Mouse (Mus musculus): Measurements from ENCODE around the gene Pex6.

Pex6 gene

DNA sequence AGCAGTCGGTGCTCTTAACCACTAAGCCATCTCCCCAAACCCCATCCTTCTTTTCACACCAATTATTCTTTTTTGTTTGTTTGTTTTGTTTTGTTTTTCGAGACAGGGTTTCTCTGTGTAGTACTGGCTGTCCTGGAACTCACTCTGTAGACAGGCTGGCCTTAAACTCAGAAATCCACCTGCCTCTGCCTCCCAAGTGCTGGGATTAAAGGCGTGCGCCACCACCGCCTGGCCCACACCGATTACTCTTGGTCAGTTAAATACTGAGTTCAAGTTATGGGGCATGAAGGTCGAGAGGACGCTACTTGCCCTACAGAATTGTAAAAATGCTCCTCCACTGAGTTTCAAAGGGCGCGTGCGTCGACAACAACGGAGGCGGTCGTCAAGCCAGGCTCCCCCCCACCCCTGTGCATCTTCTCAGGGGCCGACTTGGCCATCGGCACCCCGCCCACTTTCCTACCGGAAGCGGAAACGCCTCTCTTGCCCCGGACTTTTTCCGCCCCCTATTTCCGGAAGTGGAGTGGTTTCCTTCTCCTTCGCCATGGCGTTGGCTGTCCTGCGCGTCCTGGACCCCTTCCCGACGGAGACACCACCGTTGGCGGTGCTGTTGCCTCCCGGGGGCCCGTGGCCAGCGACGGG, at the start of gene Pex6:
Gene Pex6, plus strand, starts transcription at position 505 of the 639 bp plus-strand sequence.
- DNase-seq (ENCODE audit: low read depth, low spot score): peak; percentile 91

DNA sequence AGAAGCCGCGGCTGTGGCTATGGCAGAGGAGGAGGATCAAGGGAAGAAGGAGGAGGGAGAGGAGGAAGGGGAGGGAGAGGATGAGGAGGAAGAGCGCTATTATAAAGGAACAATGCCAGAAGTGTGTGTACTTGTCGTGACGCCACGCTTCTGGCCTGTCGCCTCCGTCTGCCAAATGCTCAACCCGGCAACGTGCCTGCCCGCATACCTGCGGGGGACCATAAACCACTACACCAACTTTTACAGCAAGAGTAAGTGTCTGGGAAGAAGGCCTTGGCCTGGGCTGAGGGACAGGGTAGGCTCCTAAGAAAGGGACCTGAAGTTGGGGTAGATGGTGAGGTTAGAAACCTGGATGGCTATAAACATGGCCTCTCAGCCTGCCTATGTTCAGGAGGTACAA, 49.3 kb upstream of the Pex6 start:
- DNase-seq (ENCODE audit: low read depth, low spot score): no peak

DNA sequence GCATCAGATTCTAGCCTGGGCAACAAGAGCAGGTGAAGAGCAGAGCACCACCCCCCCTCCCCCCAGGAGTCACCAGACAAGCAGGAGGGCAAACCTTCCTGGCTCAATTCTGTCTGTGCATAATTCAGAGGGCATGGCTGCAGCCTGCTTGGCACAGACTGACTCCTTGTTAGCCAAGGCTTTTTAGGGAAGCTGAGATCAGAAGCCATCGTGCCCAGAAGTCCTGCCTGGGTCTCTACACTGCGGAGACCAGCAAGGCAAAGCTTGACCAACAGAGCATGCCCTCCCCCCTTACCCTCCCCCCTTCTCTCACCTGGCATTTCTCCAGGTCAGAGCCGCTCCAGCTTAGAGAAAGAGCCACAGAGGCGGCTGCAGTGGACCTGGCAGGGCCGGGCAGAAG, 48.5 kb upstream of the Pex6 start:
- no peak for DNase-seq (ENCODE audit: low read depth, low spot score)

DNA sequence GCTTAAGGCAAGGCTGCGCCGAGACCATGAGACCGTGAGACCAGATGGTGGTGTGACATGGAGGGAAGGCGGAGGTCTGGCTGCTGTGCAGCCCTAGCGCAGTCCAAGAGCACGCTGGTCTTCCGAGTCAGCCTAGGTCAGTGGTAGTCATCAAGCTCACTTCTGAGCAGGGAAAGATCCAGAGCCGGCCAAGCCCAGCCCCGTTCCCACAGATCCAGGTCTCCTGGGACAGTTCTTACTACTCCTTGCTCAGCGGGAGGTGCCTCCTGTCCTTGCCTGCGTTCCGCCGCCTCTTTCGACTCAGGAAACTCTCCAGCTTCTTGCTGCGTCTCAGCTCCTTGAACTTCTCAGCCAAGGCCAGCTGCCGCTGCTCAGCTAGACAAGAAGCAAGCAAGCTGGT, 43.6 kb upstream of the Pex6 start:
- no peak for DNase-seq (ENCODE audit: low read depth, low spot score)

DNA sequence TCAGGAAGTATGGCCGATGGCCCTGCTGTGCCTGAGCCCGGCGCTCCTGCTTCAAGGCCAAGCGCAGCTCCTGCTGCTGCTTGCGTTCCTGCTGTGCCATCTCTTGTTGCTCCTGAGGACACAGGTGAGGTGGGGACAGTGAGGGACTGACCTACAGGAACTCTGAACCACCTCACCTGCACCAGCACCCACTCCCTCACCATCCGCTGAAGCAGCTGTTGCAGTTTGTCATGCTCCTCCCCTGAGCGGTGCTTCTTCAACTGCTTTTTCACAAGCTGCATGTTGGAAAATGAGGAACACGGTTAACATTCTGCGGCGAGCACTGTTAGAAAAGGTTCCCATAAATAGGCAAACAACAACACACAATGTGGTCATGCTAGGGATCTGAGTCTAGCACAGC, 41.4 kb upstream of the Pex6 start:
- no peak for DNase-seq (ENCODE audit: low read depth, low spot score)

DNA sequence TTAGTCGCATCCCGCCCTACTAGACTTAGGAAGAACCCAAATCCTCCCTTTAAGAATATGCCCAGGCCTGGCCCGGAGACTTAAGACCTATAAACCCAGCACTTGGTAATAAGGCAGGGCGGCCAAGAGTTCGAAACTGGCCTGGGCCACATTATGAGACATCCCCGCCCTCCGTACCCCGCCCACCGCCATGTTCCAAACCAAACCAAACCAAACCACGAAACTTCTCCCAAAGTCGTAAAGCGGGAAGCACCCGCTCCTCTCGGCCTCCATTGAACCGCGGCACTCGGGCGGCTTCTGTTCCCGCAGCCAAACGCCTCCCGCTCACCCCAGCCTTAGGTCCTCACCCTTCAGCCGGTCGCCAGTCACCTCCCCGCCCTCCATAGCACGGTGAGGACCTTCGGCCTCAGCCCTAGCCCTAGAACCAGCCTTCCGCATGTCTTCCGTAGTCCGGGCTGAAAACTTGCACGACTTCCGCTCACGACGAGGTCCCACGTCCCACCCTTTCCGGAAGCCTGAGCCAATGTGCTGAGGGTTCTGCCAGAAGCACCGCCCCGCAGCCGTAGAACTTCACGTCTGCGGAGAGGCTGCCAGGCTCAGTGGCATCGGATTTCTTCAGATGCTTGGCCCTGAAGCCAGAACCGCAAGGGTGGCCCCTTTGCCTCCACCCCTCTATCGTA, 37.3 kb upstream of the Pex6 start, which contains the start of gene Rrp36:
Gene Rrp36, minus strand, starts transcription at position 503 of the 680 bp plus-strand sequence.
- DNase-seq (ENCODE audit: low read depth, low spot score): peak; percentile 76

DNA sequence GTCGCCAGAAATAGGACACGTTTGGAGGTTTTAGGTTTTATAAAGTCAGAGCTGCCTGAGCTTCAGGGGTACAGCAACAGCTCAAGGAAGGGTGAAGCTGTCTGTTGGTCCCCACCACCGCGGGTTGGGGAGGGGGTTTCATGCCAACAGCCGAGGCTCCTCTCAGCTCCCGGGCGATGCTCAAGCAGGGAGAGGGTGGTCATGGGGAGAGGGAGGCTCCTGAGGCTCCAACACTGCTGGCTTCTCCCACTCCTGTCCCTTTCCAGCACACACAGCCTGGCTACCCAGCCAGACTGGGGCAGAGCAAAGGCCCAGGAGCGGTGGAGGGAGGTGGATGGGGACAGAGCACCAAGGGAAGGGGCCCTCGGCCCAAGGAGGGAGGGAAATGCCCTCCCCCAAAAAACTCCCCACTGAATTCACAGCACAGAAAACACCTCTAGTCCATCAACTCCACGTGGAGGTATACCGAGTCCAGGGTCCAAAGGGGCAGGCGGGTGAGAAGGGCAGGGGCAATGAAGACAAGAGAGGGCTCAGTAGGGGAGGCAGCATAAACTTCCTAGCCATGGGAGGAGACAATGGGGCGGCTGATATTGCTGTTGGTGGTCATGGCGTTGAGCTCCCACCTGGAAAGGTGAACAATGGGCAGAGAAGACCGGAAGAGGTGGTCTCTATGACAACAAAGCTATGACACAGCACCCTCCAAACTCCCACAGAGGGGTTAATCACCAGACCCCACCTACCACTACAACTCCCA, 36.6 kb upstream of the Pex6 start:
- no peak for DNase-seq (ENCODE audit: low read depth, low spot score)

DNA sequence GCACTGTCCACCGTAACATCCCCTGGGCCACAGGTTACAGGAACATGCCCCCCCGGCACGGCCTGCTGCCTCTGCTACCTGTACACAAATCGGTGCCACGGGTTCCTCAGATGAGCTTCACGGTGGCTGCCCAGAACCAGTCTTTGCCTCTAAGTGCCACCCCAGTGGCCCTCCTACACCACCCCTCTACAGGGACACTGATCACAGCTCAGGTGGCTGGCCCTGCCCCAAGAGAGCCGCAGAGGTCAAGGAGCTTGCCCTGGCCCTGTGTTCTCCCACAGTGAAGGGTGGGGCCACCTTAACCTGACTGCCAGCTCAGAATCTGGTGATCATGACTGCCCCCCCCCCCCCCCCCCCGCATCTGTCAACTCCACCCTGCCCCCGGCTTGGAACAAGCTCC, 32.8 kb upstream of the Pex6 start, which contains the start of gene Mea1:
Gene Mea1, plus strand, starts transcription at position 378 of the 400 bp plus-strand sequence.
- DNase-seq (ENCODE audit: low read depth, low spot score): no peak

DNA sequence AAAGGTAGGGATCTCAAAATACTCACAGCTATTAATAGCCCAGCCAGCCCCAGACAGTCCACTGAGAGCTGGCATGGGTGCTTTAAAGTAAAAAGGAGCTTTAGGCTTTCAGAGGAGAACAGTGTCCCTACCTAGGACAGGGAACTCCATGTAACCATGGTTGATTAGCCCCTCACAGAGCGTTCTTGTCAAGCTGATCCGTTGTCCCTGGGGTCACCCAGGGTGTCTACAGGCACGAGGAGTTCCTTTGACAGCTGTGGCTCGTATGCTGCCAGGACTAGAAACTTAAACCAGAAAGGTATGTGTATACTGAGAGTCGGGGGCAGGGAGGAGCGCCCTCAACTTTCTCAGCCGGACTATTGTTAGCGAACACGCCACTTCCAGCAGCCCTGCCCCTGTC, 32.4 kb upstream of the Pex6 start:
- no peak for DNase-seq (ENCODE audit: low read depth, low spot score)

DNA sequence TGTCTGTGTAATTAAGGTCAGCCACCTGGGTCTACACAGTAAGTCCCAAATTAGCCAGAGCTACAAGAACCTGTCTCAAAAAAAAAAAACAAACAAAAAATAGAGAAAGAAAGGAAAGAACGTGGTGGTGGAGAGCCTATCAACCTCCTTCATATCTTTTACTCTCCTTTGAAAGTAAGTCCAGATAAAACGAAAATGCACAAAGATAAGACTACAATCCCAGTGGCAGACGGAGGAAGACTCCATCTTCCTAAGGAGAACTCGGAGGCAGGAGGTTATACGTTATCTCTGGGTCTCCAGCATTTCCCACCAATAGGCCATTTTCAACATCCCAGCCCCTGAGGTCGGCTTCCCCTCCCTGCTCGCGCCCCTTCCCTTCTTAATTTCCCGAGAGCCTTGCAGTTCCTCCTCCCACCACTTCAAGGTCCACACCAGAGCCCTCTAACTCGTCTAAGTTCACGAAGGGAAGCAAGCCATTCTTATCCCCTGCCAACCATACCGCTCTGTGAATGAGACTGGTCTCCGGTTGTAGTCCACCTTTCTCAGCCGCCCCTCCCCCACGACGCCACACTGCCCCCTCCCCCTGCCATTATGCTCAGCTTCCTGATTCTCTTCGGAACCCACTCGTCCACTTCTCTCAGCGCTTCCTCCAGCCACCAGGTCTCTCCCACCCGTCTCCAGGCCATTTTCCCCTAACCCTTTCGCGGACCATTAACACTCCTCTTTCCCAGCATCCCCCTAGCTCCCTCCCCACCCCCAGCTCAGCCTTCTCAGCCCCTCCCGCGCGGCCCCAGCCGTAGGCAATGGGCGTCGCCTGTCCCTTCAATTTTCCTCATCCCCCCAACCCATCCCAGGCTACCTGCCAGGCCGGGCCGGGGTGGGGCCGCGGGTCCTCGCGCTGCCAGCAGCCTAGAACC, 31.2 kb upstream of the Pex6 start:
- peak; percentile 27 for DNase-seq (ENCODE audit: low read depth, low spot score)

DNA sequence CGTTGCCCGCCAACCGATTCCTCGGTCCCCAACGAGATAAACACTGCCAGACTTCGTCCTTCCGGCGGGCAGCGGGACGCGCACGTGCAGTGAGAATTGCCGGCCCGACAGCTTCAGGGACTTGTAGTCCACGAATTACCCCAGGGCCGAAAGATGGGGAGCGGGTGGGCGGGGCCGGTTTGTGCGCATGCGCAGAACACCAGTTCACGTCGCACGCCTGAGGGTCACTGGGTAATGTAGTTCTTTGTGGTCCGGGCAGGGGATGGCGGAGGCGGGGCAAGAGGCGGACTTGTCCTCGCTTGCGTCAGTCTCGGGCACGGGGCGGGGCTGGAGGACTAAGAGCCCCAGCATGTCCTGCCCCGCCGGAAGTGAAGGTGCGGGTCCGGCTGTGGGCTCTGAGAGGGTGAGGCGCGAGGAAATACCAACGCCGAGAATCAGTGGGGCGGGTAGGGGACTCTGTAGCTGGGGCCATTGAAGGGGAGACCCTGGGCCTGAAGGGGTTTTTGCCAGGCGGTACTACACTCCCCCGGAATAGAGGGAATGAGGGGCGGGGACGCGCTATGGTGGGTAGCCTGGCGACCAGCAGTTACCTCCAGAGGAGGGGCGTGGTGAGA, 30.4 kb upstream of the Pex6 start, which contains the start of gene Klhdc3:
Gene Klhdc3, minus strand, starts transcription at position 155 of the 614 bp plus-strand sequence.
- peak; percentile 97 for DNase-seq (ENCODE audit: low read depth, low spot score)

DNA sequence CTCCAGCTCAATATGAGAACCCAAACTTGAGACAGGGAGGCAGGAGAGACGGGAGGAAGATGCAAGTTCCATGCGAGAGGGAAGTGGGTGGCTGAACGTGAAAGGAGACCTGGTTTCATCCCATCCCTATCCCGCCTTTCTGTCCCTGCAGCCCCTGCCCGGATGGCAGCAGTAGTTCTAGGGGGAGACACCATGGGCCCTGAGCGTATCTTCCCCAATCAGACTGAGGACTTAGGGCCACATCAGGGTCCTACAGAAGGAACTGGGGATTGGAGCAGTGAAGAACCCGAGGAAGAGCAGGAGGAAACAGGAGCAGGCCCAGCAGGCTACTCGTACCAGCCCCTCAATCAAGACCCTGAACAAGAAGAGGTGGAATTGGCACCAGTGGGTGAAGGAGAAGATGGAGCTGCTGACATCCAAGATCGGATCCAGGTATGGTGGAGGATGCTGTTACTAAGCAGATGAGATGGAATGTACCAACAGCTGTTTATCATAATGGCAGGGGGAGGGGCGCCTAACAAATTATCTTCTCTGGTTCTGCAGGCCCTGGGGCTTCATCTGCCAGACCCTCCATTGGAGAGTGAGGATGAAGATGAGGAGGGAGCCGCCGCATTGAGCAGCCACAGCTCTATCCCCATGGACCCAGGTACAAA, 29.7 kb upstream of the Pex6 start:
- DNase-seq (ENCODE audit: low read depth, low spot score): no peak

DNA sequence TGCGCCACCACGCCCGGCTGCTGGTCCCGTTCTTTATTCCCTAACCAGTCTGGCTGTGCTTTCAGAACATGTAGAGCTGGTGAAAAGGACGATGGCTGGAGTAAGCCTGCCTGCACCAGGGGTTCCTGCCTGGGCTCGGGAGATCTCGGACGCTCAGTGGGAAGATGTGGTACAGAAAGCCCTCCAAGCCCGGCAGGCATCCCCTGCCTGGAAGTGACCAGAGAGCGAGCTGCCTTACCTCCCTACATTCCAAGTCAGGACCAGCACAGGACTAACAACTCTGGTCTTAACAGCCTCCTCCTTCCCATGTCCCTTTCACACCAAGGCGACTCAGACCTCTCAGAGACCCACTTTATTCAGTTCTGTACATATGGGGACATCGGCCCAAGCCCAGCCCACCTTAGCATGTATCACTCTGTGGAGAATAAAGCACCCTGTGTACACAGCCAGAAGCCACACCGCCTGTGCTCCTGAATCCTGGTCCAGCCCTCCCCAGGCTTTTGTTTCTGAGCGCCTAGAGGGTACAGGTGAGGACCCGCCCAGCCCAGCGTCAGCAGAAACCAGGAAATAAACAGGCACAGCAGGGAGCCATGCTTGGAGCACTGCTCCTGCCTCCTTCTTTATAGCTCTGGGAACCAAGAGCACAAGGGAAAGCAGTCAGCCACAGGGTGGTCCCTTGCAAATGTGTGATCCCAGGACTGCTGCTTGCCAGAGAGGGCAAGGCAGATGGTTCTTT, 28.4 kb upstream of the Pex6 start:
- DNase-seq (ENCODE audit: low read depth, low spot score): no peak

DNA sequence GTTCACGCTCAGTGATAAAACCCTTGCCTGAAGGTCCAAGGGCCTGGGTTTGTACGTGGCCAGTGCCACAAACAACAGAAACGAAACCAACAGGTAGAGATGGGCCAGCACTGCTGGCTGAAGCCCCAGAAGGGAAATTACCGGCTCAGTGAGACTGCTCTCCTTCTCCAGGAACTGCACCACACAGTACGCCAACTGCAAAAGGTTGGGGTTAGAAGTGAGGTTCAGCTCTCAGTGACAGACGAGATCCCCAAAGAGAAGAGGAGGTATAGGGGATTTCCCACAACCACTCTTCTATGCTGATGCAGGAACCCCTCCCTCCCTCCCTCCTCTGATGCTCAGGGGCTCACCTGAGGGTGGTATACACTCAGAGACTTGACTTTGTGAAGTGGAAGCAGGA, 25.4 kb upstream of the Pex6 start:
- DNase-seq (ENCODE audit: low read depth, low spot score): no peak

DNA sequence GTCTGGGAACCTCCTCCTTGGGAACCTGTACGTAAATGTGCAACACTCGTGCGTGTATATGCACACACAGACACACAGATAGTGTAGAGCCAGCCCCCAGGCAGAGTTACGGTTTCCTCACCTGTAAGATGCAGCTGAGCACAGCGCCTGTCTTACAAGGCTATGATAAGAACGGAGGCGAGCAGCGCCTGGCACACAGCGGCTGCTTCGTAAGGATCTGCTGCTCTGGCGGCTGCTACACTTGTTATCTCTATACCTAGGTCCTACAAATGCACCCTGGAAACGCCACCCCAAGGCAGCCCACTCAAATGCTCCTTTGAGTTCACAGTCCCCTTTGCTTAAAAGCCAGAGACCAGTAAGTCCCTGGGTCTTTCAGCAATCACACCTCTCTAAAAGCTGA, 20.6 kb upstream of the Pex6 start:
- DNase-seq (ENCODE audit: low read depth, low spot score): no peak

DNA sequence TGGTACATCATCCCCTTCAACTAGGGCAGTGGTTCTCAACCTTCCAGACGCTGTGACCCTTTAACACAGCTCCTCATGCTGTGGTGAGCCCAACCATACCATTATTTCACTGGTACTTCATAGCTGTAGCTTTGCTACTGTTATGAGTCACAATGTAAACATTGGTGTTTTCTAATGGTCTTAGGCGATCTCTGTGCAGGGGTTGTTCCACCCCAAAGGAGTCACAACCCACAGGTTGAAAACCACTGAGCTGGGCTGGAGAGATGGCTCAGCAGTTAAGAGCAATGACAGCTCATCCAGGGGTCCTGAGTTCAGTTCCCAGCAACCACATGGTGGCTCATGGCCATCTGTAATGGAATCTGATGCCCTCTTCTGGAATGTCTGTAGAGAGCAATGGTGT, 19.9 kb upstream of the Pex6 start:
- DNase-seq (ENCODE audit: low read depth, low spot score): no peak

DNA sequence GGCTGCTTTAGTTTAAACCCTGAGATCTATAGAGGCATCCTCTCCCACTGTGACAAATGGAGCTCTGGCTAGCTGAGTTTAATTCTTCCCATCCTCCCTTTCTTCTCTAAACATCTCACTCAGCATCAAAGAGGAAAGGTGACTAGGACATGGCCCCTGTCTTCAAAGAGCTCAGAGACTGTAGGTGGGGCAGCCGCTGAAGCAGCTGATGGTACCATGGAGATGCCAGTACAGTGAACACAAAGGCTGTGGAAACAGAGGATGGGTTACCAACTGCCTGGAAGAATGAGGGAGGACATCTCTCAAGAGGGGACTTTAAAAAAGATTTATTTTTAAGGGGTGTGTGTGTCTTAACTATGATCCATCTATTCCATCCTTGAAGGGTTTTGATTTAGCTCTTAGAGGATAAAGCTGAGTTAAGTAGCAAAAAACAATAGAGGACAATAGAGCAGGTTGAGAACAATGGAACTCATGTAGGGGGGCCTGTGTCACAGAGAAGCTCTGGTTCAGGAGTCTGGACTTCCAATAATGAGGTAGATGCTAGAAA, 16.7 kb upstream of the Pex6 start:
- no peak for DNase-seq (ENCODE audit: low read depth, low spot score)

DNA sequence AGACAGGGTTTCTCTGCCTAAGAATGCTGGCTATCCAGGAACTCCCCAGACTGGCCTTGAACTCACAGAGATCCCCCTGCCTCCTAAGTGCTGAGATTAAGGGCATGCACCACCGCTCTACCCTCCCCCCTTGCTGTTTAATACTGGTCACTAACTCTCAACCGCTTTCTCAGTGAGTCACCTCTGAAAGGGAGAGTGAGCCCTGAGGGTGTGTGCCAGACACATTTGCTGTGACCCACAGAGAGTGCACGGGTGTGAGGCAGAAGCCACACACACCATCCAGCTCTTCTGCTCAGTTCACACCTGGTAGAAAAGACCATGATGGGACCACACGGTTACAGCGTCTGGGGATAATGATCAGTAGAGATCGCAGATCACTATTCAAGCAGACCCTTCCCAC, 12.7 kb upstream of the Pex6 start:
- no peak for DNase-seq (ENCODE audit: low read depth, low spot score)

DNA sequence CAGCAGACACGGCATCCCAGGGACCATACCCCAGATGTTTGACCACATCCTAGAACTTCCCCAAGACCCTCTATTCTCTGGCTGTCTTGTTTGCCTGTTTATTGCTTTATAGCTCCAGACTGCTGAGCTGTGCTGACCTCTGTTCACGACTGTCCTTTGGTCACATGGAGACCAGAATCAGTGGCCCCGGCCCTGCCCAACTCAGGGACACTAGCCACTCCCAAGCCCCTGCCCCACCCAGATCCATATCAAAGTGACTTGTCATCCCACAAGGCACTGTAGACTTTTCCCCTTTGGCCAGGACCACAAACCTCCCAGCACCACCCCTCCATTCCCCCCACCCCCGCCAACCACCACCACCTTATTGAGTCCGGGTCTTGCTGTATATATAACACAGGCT, 12.0 kb upstream of the Pex6 start:
- DNase-seq (ENCODE audit: low read depth, low spot score): no peak

DNA sequence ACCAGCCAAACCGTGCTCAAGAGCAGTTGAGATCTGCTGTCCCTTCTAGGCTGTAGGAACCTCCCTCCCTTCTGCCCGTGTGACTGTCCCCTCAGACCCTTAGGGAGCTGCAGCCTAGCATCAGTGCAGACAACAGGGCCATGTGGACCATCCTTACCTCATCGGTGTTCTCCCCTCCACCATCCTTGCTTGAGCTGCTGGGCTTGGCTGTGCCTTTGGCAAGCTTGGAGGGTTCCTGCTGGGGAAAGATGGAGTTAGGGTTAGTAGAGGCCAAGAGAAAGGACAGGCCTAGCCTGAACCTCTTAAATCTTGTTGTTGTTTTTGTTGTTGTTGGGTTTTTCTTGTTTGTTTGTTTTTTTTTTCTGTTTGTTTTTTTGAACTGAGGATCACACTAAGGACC, 11.4 kb upstream of the Pex6 start:
- no peak for DNase-seq (ENCODE audit: low read depth, low spot score)

Data from retina, postnatal 7 days (tissue).